Mouse (Mus musculus) CD4-positive, CD25-positive, alpha-beta regulatory T cell, adult 2 months (primary cell): ENCODE results near the gene Nudt3.

ENCODE experiments used
- DNase-seq: peaks from one replicate; pipeline ENCODE4 v3.0.0-alpha.2; 2012; ENCODE audit warnings: low read depth, low spot score

Gene Nudt3

GRCm38 (mm10) chr17:27565163-27565941 lies 57.9 kb downstream of the Nudt3 start, which contains the start of gene AI413582:
Gene AI413582 (minus strand): TSS chr17:27565756.
- DNase-seq = peak; percentile 96

- DNase-seq = peak; percentile 48
These were observed 58.7 kb downstream of the Nudt3 start for GRCm38 (mm10) chr17:27564391-27565162.

DNA sequence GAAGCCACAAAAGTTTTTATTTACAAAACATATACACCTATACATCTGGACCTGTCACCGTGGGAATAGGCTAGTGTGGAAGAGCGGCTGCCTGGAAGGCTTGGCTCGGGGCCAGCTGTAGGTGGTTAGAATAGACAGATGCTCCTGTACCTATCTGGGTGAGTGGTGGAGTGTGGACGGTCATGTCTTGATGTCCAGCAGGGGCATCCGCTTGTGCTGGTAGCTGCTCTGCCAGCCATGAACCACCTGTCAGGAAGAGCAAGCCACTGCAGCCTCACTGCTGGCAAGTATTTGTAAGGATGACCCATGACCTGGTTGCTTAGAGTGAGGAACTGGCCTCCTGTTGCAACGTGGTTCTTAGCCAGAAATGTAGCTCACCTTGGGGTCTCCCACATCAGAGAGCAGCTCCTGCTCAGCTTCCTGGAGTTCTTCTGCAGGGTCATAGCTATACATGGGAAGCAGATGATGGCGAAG lies 59.5 kb downstream of the Nudt3 start:
- no peak for DNase-seq

DNA sequence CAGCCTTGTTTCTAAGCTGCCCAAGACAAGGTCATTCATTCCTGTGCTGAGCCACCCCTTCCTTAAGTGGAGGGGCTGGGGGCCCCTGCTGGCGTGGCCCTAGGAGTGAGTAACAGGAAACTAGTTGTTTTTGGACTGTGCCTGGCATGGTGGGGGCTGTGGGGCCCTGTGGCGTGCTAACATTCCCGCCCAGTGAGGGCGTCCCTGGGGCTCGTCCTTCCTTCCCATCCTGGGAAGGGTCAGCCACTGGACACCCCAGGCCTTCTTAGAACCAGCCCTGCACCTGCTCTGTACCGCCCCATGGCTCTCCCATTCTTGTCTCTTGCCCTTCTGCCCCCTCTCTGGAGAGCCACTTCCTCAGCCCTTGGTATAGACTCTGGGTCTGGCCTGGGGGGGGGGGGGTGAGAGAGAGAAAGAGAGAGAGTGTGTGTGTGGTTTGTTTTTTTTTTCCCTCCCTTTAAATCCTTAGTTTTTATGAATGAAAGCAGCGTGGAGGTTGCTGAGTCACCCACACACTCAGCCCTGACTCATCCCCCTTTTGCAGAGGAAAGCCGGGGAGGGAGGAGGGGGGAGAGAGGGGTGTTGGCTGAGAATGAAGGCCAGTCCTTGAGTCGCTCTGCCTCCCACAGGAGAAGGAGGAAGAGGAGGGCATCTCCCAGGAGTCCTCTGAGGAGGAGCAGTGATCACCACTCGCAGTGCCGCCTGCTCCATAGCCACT lies 61.3 kb downstream of the Nudt3 start:
- peak; percentile 22 for DNase-seq

GRCm38 (mm10) chr17:27560926-27561480 lies 62.3 kb downstream of the Nudt3 start:
- DNase-seq = no peak

DNA sequence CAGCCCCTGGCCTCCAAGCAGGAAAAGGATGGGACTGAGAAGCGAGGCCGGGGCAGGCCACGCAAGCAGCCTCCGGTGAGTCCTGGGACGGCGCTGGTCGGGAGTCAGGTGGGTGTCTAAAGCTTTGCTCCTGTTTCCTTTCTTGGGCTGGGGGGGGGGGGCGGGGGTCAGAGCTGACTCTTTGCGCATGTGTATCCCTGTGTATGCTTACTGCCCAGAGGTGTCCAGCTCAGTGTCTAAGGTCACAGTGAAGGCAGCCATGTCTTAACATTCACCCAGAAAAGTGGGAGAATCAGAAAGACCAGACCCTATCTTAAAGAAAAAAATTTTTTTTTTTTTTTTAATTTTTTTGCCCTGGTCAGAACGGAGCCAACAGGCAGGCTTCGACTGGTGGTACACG lies 63.7 kb downstream of the Nudt3 start:
- no peak for DNase-seq

- DNase-seq = no peak
These were observed 64.5 kb downstream of the Nudt3 start for GRCm38 (mm10) chr17:27558845-27559244.

GRCm38 (mm10) chr17:27557927-27558661 lies 65.2 kb downstream of the Nudt3 start:
- DNase-seq = no peak

DNA sequence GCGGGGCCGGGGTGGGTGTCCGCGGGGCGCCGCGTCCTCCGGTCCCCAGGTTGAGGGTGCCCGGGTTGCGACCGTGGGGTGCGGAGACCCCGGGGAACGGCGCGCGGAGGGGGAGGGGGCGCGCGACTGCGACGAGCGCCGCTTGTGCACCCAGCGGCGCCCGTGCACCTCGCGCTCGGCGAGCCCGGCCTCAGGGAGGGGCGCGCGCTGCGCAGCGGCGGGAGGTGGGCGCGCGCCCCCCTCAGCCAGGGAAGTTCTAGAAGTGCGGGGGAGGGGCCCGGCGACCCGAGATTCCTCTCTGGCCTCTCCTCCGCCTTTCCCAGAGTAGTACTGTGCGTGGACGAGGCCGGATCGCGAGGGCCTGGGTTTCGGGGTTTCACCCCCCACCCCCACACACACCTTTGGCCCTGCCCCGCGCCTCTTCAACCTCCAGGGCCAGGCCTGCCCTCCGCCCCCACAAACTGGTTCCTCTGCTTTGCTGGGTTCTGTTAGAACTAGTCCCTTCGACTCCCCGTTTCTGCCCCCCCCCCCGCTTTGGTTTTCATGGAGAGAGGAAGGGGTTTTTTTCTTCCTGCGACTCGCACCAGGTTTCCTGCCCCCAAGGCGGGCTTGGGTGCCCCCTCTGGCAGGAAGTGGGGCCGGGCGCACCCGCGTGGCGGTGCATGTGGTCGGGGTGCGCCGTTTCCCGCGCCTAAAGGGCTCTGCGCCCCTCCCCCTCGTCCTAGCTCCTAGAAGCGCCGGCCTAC lies 65.9 kb downstream of the Nudt3 start:
- DNase-seq = peak; percentile 84

GRCm38 (mm10) chr17:27556315-27557011 lies 66.8 kb downstream of the Nudt3 start, which contains the start of gene Hmga1:
Gene Hmga1 (plus strand): TSS chr17:27556497.
- peak; percentile 96 for DNase-seq

GRCm38 (mm10) chr17:27555512-27556172 lies 67.7 kb downstream of the Nudt3 start:
- DNase-seq = peak; percentile 84

- peak; percentile 60 for DNase-seq
These were observed 68.2 kb downstream of the Nudt3 start for GRCm38 (mm10) chr17:27555075-27555511.

DNA sequence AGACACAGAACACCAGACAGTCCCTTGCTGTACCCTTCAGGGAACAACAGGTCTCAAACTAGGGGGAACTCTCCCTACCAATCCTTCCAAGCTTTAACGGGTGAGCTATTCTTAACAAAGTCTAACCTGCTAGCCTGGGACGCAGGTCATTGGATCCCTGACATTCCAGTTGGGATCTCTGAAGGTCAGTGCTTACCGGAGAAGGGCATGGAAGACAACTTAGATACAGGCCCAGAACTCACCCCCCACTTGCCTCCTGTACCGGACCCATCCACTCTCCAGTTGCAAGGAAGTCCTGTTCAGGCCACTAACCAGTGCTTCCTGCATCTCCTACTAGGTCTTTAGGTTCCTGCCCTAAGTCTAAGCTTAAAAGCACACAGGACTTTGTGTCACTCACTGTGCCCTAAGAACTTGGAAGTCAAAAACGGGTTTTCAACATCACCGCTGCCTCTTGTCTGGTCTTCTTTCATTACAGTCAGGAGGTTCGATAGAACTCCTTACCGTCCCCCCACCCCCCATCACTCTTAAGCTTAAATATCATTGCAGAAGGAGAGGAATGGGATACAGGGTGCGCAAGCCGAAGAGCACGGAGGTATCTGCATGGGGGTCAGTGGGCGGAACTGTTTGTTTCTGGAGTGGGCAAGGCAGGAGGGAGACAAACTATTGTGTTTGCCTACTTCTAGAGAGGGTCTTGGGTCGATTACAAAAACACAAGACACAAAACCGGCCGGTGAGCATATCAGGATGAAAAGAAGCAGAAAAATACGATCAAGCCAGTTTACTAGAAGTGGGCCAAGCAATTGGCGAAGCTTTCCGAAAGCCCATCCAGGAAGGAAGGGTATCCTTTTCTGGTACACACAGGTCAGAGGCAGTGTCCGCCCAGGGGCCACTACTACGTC lies 69.0 kb downstream of the Nudt3 start:
- DNase-seq = no peak

GRCm38 (mm10) chr17:27552215-27553201 lies 70.8 kb downstream of the Nudt3 start:
- no peak for DNase-seq

DNA sequence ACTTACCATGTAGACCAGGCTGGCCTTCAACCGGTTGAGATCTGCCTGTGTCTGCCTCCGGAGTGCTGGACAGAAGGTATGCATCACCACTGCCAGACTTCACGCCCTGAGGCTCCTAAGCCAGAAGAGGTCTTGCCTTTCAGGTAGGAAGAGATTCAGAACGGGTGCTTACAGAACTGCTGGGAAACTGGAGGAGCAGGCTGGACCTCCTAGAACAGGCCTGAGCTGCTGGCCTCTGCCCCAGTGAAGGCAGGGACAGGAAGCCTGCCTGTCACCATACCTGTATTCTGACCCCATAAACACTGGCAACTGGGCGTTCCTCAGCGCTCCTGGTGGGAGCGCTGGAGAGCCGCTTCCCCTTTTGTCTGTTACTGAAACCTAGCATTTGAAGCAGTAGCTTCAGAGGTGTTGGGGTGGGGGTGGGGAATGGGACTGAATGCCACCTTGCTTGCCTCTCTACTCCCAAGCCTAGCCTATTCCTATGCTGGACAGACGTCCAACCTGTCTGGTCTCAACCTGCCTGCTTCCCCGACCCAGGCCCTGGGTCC lies 71.8 kb downstream of the Nudt3 start:
- DNase-seq = no peak

DNA sequence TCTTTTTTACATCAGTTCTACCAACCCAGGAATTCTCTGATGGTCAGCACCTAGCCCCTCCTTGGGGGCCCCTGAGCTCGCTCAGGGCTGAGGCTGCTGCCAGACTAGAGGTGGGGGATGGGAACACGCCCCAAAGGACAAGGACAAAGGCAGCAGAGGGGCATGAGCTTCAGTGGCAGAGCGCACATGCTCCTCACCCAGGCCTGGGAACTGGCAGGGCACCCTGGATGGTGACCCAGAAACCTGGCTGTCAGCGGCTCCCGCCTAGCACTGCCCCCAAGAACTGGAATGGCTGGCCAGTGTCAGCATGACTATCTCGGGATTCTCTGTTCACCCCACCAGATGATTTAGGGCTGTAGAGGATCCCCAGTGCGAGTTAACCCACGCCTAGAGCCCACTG lies 74.1 kb downstream of the Nudt3 start:
- no peak for DNase-seq
